ENCODE assay signal across 8 mouse cellular contexts in the genomic region with DNA sequence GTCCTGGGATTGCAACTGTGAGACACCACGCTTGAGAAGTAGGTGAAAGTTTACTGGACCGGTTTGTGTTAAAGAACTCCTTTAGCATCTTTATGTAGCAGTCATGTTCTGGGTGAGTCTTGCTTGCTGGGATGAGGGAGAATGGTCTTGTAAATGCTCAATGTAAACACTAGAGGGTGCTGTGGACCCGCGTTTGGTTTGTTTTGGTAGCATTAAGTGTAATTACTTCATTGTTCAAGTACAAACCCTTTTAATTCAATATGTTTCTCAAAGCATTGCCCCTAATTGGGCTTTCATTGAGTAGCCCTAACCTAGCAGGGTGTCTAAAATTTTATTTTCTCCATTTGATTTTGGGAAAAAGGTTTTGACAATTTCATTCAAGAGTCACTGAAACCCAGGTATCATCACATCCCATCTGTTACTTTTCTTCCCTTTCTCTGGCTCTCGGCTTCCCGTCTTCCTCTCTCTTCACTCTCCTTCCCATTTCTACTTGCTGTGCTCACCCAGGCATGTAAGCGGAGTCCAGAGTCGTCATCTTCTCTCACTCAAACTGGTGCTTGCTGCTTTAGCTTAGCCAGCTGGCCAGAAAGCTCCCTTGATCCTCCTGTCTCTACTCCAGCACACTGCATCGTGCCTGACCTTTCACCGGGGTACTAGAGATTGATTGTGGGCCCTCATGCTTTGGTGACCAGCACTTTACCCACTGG. TPM values are rescaled to one million over a fixed set of nuclear protein-coding genes. Genes with fewer than 3 reads are reported as not detected.
DNase-seq lines count a peak whose midpoint lies in the region; ATAC-seq lines count a peak whose summit lies in the region.

No protein-coding gene starts in this region.

- peak; percentile 26 for DNase-seq in kidney, adult 11 months
- no peak for DNase-seq in kidney, postnatal 10 days
- DNase-seq in R1 (ENCODE audit: low read depth, low spot score): peak; percentile 65
- no peak for DNase-seq in ovary, postnatal 10 days (ENCODE audit: low spot score)
- no peak for DNase-seq in urinary bladder, postnatal 10 days (ENCODE audit: low spot score)

- peak; percentile 67 for ATAC-seq in CD4-positive, CD25-positive, alpha-beta regulatory T cell, adult 4 months
- peak; percentile 72; the same call in 1 of the 2 replicates for ATAC-seq in erythroblast, adult 5-6 weeks (replicated peaks; ENCODE audit: low FRiP score, poor library complexity, severe bottlenecking)
- ATAC-seq in megakaryocyte progenitor cell, adult 5-6 weeks (replicated peaks; ENCODE audit: poor library complexity): peak; percentile 77

RNA-seq across cellular contexts. Expression of a gene that starts 15.6 kb away (rescaled TPM):
- polyA plus RNA-seq in CD4-positive, CD25-positive, alpha-beta regulatory T cell, adult 4 months (2017; shearing (Covaris generic)): 10 to 100 TPM; 13.0 to 18.1 TPM
- total RNA-seq in erythroblast, adult 5-6 weeks (2015; ENCODE audit: low replicate concordance): not detected in 2 replicates
- total RNA-seq in erythroblast, adult 5-6 weeks (2017; ENCODE audit: low replicate concordance): 1.2 and 4.2 TPM in 2 replicates
- 1.8 and 2.6 TPM in 2 replicates for total RNA-seq in megakaryocyte progenitor cell, adult 5-6 weeks (2015)
- 2.5 and 2.6 TPM in 2 replicates for total RNA-seq in megakaryocyte progenitor cell, adult 5-6 weeks (2017)

RNA-seq across cellular contexts. Expression of a gene that starts 37.4 kb away (rescaled TPM):
- 100 to 1,000 TPM; 122 to 152 TPM for polyA plus RNA-seq in CD4-positive, CD25-positive, alpha-beta regulatory T cell, adult 4 months (2017; shearing (Covaris generic))
- total RNA-seq in erythroblast, adult 5-6 weeks (2015; ENCODE audit: low replicate concordance): 14.8 and 18.8 TPM in 2 replicates
- 6.5 and 7.1 TPM in 2 replicates for total RNA-seq in erythroblast, adult 5-6 weeks (2017; ENCODE audit: low replicate concordance)
- 25.4 and 27.1 TPM in 2 replicates for total RNA-seq in megakaryocyte progenitor cell, adult 5-6 weeks (2015)
- total RNA-seq in megakaryocyte progenitor cell, adult 5-6 weeks (2017): 8.6 and 10.7 TPM in 2 replicates

Comparison
In these comparisons a context has a peak if more than half of its experiments do, and no peak if none do; other contexts are left out.
1. DNase-seq: peak in kidney, adult 11 months (single experiment) and R1 (single experiment); none in kidney, postnatal 10 days (single experiment), ovary, postnatal 10 days (single experiment) and urinary bladder, postnatal 10 days (single experiment).
2. Peak in every context shown above with its lines, with median percentiles within 50 percentile points of each other: ATAC-seq.